Mouse (Mus musculus) cortical plate, adult 2 months (tissue): Measurements from ENCODE around the gene Faim.

Source experiments
- CTCF ChIP-seq: fragments of 200-500 bp; IDR thresholded peaks from 2 replicates; pipeline ENCODE4 v1.5.1; 2011; ENCODE audit warnings: mild to moderate bottlenecking, control low read depth, low read length; ENCODE audit not compliant: insufficient read depth; ENCODE audit errors: extremely low read depth
- POLR2A ChIP-seq: fragments of 200-500 bp; IDR thresholded peaks from 2 replicates; pipeline ENCODE4 v1.6.1; 2011; ENCODE audit warnings: mild to moderate bottlenecking, low read length, control low read depth; ENCODE audit not compliant: insufficient read depth; ENCODE audit errors: extremely low read depth

- no peak for TF ChIP-seq CTCF
- TF ChIP-seq POLR2A: no peak
Measured at GRCm38 (mm10) chr9:98986476-98987096, 413 bp downstream of the Faim start.
